Mouse (Mus musculus) myocyte (in vitro differentiated cells): ENCODE results near the gene Ndufa3. TPM values are rescaled to one million over a fixed set of nuclear protein-coding genes. Genes with fewer than 3 reads are reported as not detected.
A peak's percentile ranks its signal among the peaks of the same experiment; 100 is the strongest.

Experiments
- H3K27me3 ChIP-seq: one replicate; pipeline ENCODE4 v1.6.1; 2011; ENCODE audit not compliant: control insufficient read depth, insufficient read depth, insufficient read length
- H3K36me3 ChIP-seq: one replicate; pipeline ENCODE4 v1.6.1; 2011; ENCODE audit not compliant: control insufficient read depth, insufficient read depth
- H3K4me2 ChIP-seq: one replicate; pipeline ENCODE4 v1.6.1; 2011; ENCODE audit warnings: low read depth, control low read depth
- H3K4me3 ChIP-seq: one replicate; pipeline ENCODE4 v1.5.1; 2011; ENCODE audit warnings: mild to moderate bottlenecking, control low read depth, moderate library complexity
- H3K79me2 ChIP-seq: one replicate; pipeline ENCODE4 v1.6.1; 2011; ENCODE audit not compliant: control insufficient read depth, insufficient read depth
- H3ac ChIP-seq: one replicate; pipeline ENCODE4 v1.6.1; 2011; ENCODE audit not compliant: control insufficient read depth, insufficient read length
- CEBPB ChIP-seq: IDR thresholded peaks from 2 replicates; pipeline ENCODE4 v1.6.1; 2011; ENCODE audit warnings: mild to moderate bottlenecking, moderate library complexity; ENCODE audit not compliant: poor library complexity, insufficient read depth, severe bottlenecking
- E2F4 ChIP-seq: IDR thresholded peaks from one replicate; pipeline ENCODE4 v1.6.1; 2011; ENCODE audit warnings: mild to moderate bottlenecking, control low read depth, moderate library complexity; ENCODE audit not compliant: insufficient read depth
- MAX ChIP-seq: IDR thresholded peaks from one replicate; pipeline ENCODE4 v1.6.1; 2011; ENCODE audit warnings: low read depth, mild to moderate bottlenecking, control low read depth
- MYOD1 ChIP-seq, 3 experiments: IDR thresholded peaks; one replicate each; pipeline ENCODE4 v1.6.1; 2011; ENCODE audit warnings: control low read depth in 2 of 3, low read depth in 2 of 3, mild to moderate bottlenecking in 2 of 3, moderate library complexity in 1 of 3; ENCODE audit not compliant: insufficient read length in 2 of 3, control insufficient read depth in 1 of 3
- MYOG ChIP-seq, 3 experiments: IDR thresholded peaks; one replicate each; pipeline ENCODE4 v1.6.1; 2011; ENCODE audit warnings: control low read depth in 2 of 3, low read depth in 2 of 3, mild to moderate bottlenecking in 2 of 3; ENCODE audit not compliant: insufficient read length in 2 of 3, control insufficient read depth in 1 of 3, insufficient read depth in 1 of 3
- POLR2A ChIP-seq: IDR thresholded peaks from one replicate; pipeline ENCODE4 v1.6.1; 2011; ENCODE audit warnings: low read depth, mild to moderate bottlenecking, control low read depth, moderate library complexity; ENCODE audit not compliant: insufficient read length
- POLR2AphosphoS2 ChIP-seq: IDR thresholded peaks from one replicate; pipeline ENCODE4 v1.6.1; 2011; ENCODE audit warnings: low read depth, control low read depth; ENCODE audit not compliant: insufficient read length
- REST ChIP-seq: IDR thresholded peaks from one replicate; pipeline ENCODE4 v1.6.1; 2011; ENCODE audit warnings: mild to moderate bottlenecking, control low read depth, moderate library complexity; ENCODE audit not compliant: insufficient read depth, insufficient read length
- SRF ChIP-seq: IDR thresholded peaks from one replicate; pipeline ENCODE4 v1.6.1; 2011; ENCODE audit warnings: low read depth; ENCODE audit not compliant: control insufficient read depth, insufficient read length
- TCF12 ChIP-seq: IDR thresholded peaks from one replicate; pipeline ENCODE4 v1.6.1; 2011; ENCODE audit warnings: mild to moderate bottlenecking, control low read depth; ENCODE audit not compliant: poor library complexity, insufficient read depth, severe bottlenecking
- TCF3 ChIP-seq: IDR thresholded peaks from one replicate; pipeline ENCODE4 v1.6.1; 2011; ENCODE audit warnings: low read depth, control low read depth; ENCODE audit not compliant: insufficient read length
- USF1 ChIP-seq: IDR thresholded peaks from one replicate; pipeline ENCODE4 v1.6.1; 2011; ENCODE audit warnings: low read depth, mild to moderate bottlenecking, control low read depth, moderate library complexity
- polyA plus RNA-seq: library from polyadenylated mRNA; unstranded; fragments of >200 nt; fragmentation: generic; extraction: Trizol; gene quantifications from one replicate; pipeline ENCODE4 v1.2.1, GENCODE M21; 2012; ENCODE audit warnings: missing spikeins

Ndufa3 gene
- polyA plus RNA-seq, 1 experiment: 537 TPM

DNA sequence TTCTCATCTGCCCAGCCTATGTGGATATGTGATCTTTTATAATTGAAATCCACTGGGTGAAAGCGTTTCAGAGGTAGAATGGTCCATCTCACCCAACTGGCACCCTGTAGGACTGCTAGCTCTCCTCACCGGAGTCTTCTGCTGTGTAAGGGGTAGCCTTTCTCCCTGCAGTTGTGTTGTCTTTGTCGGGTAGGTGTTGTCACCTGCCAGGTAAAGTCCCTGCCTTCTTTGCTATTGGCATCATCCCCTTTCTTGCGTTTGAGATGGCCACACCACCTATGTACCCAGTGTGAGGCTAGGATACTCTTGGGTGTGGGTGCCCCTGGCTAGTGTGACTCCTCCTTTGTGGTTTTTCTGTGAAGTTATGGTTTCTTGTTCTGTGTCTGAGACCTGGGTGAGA, 29.5 kb downstream of the Ndufa3 start:
- Histone ChIP-seq H3K36me3 (peaks cover 14% of the 10 kb centered on the region), H3K4me2 (peak overlapping the region; percentile 90), H3K79me2 (peaks cover 46% of the 10 kb centered on the region), H3K4me3 (peak overlapping the region; percentile 68), H3K27me3 (no peaks in the 10 kb centered on the region), H3ac (peak overlapping the region; percentile 73)
- TF ChIP-seq USF1: no peak
- TF ChIP-seq SRF: no peak
- no peak for TF ChIP-seq POLR2A
- no peak for TF ChIP-seq MAX
- no peak for TF ChIP-seq TCF3
- TF ChIP-seq E2F4: no peak
- TF ChIP-seq MYOD1 (IDR thresholded peaks at IDR 0.05; ENCODE audit: control insufficient read depth in 1 of 3, insufficient read length in 2 of 3, low read depth in 2 of 3): no peak
- TF ChIP-seq TCF12: no peak
- no peak for TF ChIP-seq MYOG (IDR thresholded peaks at IDR 0.05; ENCODE audit: control insufficient read depth in 1 of 3, insufficient read depth in 1 of 3, insufficient read length in 2 of 3, low read depth in 2 of 3)
- no peak for TF ChIP-seq POLR2AphosphoS2
- no peak for TF ChIP-seq CEBPB
- no peak for TF ChIP-seq REST

- Histone ChIP-seq H3K79me2 (peaks cover 4% of the 10 kb centered on the region), H3ac (no peak overlapping the region), H3K27me3 (no peaks in the 10 kb centered on the region), H3K4me3 (no peak overlapping the region), H3K4me2 (no peak overlapping the region), H3K36me3 (peaks cover 19% of the 10 kb centered on the region)
- no peak for TF ChIP-seq POLR2AphosphoS2
- TF ChIP-seq MAX: no peak
- TF ChIP-seq CEBPB: no peak
- TF ChIP-seq MYOG (IDR thresholded peaks at IDR 0.05; ENCODE audit: control insufficient read depth in 1 of 3, insufficient read depth in 1 of 3, insufficient read length in 2 of 3, low read depth in 2 of 3): no peak
- TF ChIP-seq REST: no peak
- no peak for TF ChIP-seq USF1
- no peak for TF ChIP-seq E2F4
- TF ChIP-seq MYOD1 (IDR thresholded peaks at IDR 0.05; ENCODE audit: control insufficient read depth in 1 of 3, insufficient read length in 2 of 3, low read depth in 2 of 3): no peak
- TF ChIP-seq TCF12: no peak
- TF ChIP-seq POLR2A: no peak
Observed at GRCm38 (mm10) chr7:3656966-3657365, 39.8 kb downstream of the Ndufa3 start.

- TF ChIP-seq USF1: no peak
- TF ChIP-seq TCF12: no peak
- no peak for TF ChIP-seq POLR2AphosphoS2
- no peak for TF ChIP-seq POLR2A
- TF ChIP-seq REST: no peak
- TF ChIP-seq MAX: no peak
- TF ChIP-seq MYOD1 (IDR thresholded peaks at IDR 0.05; ENCODE audit: control insufficient read depth in 1 of 3, insufficient read length in 2 of 3, low read depth in 2 of 3): no peak
- TF ChIP-seq E2F4: no peak
- no peak for TF ChIP-seq CEBPB
- TF ChIP-seq TCF3: no peak
- no peak for TF ChIP-seq MYOG (IDR thresholded peaks at IDR 0.05; ENCODE audit: control insufficient read depth in 1 of 3, insufficient read depth in 1 of 3, insufficient read length in 2 of 3, low read depth in 2 of 3)
- TF ChIP-seq SRF: no peak
- Histone ChIP-seq H3K4me2 (no peak overlapping the region), H3K27me3 (no peaks in the 10 kb centered on the region), H3ac (no peak overlapping the region), H3K79me2 (no peaks in the 10 kb centered on the region), H3K36me3 (peaks cover 15% of the 10 kb centered on the region), H3K4me3 (no peak overlapping the region)
Observed at GRCm38 (mm10) chr7:3658578-3658977, 41.4 kb downstream of the Ndufa3 start.

DNA sequence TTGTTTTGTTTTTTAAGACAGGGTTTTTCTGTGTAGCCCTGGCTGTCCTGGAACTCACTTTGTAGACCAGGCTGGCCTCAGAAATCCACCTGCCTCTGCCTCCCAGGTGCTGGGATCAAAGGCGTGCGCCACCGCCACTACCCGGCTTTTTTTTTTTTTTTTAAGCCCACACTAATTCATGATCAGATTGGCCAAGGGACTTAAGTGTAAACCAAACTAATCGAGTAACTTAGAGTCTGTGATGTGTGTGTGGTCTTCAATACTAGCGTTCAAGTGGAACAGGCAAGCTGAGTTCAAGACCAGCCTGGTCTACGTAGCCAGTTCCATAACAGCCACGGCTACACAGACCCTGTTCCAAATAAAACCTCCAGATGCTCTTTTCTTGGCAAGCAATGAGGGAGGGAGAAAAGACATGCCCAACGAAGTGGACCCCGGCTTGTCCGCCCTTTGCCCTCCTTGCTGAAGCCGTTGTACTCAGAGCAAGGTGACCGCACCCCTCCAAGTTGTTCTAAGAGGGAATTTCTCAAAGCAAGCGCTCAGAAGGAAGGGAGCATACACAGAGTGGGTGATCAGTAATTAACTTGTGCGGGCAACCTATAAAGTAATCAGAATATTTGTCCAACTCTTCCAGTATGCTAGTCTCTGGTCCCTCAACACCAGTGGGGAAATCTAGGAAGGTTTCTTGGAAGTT, 47.5 kb downstream of the Ndufa3 start:
- no peak for TF ChIP-seq SRF
- no peak for TF ChIP-seq MYOD1 (IDR thresholded peaks at IDR 0.05; ENCODE audit: control insufficient read depth in 1 of 3, insufficient read length in 2 of 3, low read depth in 2 of 3)
- no peak for TF ChIP-seq REST
- TF ChIP-seq CEBPB: no peak
- no peak for TF ChIP-seq E2F4
- no peak for TF ChIP-seq USF1
- no peak for TF ChIP-seq TCF3
- no peak for TF ChIP-seq POLR2AphosphoS2
- TF ChIP-seq POLR2A: no peak
- TF ChIP-seq MYOG (IDR thresholded peaks at IDR 0.05; ENCODE audit: control insufficient read depth in 1 of 3, insufficient read depth in 1 of 3, insufficient read length in 2 of 3, low read depth in 2 of 3): no peak
- TF ChIP-seq TCF12: no peak
- TF ChIP-seq MAX: no peak
- Histone ChIP-seq H3K4me3 (peak overlapping the region; percentile 45), H3K79me2 (peaks cover 13% of the 10 kb centered on the region), H3K4me2 (peak overlapping the region; percentile 90), H3K27me3 (no peaks in the 10 kb centered on the region), H3K36me3 (peaks cover 15% of the 10 kb centered on the region), H3ac (peak overlapping the region; percentile 3)
